Mouse (Mus musculus) heart, postnatal 0 days (tissue): ENCODE results near the gene Efna5.

ENCODE experiments used
- CTCF ChIP-seq: IDR thresholded peaks from 2 replicates; pipeline ENCODE4 v1.5.1; 2016; ENCODE audit warnings: antibody characterized with exemption, control low read depth, low read depth
- EP300 ChIP-seq: IDR thresholded peaks from 2 replicates; pipeline ENCODE4 v1.6.1; 2016; ENCODE audit warnings: antibody characterized with exemption, low read depth

DNA sequence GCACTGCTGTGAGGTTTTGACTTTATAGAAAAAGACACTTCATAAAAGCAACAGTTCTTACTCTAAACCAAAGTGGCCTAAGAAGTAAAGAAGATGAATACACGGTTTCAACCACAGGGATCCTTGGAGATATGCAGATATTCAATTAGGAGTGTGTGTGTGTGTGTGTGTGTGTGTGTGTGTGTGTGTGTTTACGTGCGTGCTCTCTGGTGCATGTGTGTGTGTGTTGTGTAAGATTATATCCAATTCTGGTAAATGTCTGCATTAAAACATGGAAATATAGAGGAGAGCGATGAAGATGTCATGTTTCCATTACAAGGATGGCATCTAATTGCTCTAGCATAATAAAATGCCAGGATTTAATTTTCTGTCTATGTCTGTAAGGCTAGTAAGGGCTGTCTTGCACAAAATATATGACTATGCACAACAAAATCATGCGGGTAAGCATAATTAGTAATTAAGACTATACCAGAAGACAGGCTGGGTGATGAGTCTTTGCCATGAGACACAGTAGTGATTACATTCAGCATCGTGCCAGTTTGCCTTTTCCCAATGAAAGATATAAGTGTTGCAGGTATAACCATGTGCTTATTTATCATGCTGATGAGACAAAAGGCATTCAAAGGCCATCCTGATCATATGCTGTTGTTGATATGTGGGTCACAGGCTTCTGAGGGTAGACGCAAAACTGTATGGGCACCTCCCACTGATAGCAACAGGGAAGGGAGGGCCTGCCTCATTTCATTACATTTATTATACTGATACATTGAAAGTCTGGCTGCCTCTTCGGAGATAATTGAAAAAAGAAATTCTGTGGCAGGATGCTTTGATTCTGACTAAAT lies 256.1 kb downstream of the Efna5 start:
- TF ChIP-seq EP300, result no peak
- no peak for TF ChIP-seq CTCF
